Mouse (Mus musculus) left cerebral cortex, postnatal 36 days (tissue): Measurements from ENCODE around the gene Hcfc1. TPM values are rescaled to one million over a fixed set of nuclear protein-coding genes. Genes with fewer than 3 reads are reported as not detected.

Experiments
- DNase-seq, 2 experiments: peaks; one replicate each; pipeline ENCODE4 v3.0.0; 2021 to 2022; ENCODE audit warnings: low spot score in 2 of 2, mixed read lengths in 1 of 2
- intact Hi-C: fragments of 180-260 bp; cut with DNase I; formaldehyde crosslinking; loops from one replicate; pipeline ENCODE4 v1.15.1; 2025
- total RNA-seq, 2 experiments: library from RNA; stranded (reverse); gene quantifications; 2 replicates each; pipeline ENCODE4 v1.2.3; 2021

Gene Hcfc1
- total RNA-seq, 2 experiments from 2014 or later: 69.4 to 75.1 TPM

DNA sequence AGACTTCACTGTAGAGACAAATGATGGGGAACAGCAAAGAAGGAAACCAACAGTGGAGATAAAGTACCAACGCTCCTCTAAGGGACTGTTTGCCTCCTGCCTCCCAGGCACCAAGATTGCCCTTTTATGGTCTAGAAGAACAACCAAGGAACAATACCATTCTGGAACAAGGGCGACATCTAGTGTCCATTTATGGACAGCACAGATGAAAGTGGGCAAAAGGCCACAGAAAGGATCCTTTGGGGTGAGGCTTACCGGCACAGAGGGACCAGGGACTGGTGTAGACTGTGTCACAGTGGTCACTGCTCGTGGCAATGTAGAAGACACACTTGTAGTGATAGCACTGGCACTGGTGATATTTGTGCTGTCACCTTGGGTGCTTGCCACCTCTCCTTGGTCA is 17.5 kb downstream of the Hcfc1 start:
- DNase-seq: peak in 1 of 2 experiments; percentile 26
- intact Hi-C loops: no loop called here

DNA sequence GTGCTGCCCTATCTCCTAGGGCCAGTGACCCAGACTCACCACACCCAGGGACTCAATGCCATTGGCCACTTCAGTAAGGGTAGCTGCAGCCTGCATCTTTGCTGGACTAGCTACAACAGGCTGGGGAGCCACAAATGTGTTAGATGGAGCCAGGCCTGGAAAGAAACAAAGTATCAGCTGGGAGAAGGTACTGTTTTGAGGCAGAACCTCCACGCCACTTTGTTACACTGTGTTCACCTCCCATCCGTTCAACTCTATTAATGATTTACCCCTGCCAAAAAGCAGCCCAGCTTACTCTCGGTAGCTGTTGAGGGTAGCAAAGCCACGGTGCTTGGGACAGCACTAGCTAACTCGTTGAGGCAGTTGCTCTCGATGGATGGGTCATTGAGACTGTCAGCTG is 19.3 kb downstream of the Hcfc1 start:
- intact Hi-C loops: no loop called here
- no peak for DNase-seq

DNA sequence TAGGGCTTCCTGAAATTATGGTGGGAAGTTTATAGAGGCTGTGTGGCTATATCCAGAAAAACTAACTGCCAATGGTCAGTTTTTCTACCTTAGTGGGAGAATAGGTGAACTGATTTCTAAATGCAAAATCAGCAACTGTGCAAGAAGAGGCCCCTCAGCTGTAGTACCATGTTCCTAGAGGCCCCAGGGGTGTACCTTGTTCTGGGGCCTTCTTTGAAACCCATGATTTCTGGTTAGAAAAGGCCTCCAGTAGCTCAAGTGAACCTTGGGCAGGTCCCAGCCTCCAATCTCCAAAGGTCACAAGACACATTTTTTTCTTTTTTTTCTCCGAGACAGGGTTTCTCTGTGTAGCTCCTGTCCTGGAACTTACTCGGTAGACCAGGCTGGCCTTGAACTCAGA is 23.9 kb downstream of the Hcfc1 start:
- intact Hi-C loops: no loop called here
- DNase-seq: no peak

DNA sequence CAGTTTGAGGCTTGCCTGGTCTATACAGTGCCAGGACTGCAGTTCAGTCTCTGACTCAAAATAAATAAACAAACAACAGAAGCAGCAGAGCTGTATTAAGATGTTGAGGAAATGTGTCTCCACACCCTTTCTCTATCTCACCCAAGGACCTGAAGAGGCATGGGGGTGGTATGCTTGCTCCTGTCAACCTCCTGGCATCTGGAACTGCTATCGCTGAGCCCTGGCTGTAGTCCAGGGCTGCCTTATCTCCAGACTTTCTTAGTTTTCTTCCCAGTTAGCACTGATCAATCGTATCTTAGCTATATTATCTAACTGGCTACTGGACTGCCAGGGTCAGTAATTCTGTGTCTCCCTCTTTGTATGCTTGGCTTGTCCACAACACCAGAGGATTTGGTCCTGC is 24.3 kb downstream of the Hcfc1 start:
- intact Hi-C loops: no loop called here
- DNase-seq: no peak

DNA sequence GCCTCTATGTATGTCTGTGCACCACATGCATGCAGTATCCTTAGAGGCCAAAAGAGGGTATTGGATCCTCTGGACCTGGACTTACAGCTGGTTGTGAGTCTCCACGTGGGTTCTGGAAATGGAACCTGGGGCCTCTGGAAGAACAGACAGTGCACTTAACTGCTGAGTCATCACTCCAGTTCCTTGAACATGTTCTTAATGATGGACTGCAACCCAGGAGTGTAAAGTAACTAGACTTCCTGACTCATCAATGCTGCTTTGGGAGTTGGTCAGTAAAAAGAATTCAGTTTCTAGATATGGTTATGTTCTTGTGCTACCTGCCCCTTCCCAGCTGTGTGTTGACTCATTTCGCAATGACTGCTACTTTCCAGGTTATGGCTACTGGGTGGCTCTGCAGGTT is 34.3 kb downstream of the Hcfc1 start:
- no peak for DNase-seq

DNA sequence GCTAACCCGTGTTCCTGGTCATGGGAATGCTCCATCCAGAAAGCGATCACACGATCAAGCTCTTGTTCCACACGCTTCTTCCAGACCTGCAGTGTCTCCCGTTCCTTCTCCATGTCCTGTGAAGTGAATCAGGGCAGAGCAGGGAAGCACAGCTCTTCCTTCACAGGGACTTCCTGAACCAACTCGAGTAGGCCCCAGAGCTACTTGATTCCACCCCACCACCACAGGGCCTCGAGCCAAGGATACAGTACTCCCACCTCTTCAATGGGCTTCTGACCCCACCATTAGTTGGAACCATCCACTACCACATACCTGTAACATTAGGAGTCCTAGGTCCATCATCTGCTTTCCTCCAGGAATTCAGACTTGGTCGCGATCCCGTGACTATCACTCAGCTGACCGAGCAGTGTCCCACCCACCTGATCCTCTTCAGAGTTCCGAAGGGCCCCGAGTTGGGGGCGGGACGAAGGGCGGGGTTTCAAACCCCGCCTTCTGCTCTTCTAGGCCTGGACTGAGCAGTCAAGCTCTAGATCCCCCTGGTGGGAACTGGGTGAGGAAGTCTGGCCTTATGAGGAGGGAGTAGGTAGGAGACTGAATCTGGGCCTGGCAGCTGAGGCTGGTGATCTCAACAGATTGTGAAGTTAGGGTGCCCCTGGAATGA is 35.6 kb downstream of the Hcfc1 start, which contains the start of gene Renbp:
Renbp (minus strand) TSS at position 449 of the 661 bp plus-strand sequence.
- peak in 1 of 2 experiments; percentile 18 for DNase-seq
- intact Hi-C loops: no loop called here

More for the DNA sequence above, 34.3 kb downstream of the Hcfc1 start:
- intact Hi-C loops: no loop called here

DNA sequence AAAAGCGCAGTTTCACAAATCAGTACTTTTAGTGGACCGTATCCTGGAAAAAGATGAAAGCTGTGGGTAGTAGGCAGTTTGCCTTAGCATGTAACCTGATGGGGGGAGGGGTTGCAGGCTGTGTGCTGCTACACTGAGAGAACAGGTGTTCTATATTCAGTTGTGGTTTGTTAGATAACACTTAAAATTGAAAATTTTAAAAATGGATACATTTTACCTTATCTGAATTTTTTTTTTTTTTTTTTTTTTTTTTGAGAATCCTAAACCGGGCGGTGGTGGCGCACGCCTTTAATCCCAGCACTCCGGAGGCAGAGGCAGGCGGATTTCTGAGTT is 43.6 kb downstream of the Hcfc1 start:
- DNase-seq: no peak
- intact Hi-C loops: loop anchor here (5.0 kb wide), 1 partner anchor 135 kb away; the partner anchor contains the start of genes Idh3g and Ssr4

DNA sequence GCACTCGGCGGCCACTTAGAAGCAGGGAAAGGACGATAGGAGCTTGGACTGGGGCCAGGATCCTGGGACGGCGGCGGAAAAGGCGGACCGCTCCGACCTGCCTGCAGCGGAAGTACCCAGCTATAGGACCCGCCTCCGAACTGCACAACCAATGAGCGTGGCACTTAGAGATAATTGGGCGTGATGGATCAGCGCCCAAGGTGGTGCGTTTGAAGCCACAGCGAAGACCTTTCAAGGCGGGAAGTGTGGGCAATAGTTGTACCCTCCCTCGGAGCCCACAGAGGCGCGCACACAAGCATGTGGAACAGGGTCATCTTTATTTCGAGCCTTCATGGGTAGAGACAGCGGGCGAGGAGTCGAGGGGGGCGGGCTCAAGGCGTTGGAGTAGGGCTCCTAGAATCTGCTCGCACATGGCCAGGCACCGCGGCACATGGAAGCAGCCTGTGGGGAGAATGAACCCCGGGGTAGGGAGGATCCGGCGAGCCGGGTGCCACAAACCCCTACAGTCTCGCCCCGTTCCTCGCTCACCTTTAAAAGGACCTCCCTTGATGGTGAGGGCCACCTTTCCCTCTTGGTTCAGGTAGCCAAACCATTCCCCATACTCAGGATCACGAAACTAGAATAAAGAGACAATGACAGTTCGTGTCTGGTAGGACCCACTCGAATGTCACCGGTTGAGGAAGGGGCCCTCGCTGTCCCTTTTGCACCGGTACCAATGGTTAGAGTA is 44.2 kb downstream of the Hcfc1 start, which contains the start of the genes Arhgap4 and Naa10:
Arhgap4 (minus strand) TSS at position 48 of the 727 bp plus-strand sequence.
Naa10 (minus strand) TSS at position 122 of the 727 bp plus-strand sequence.
- DNase-seq: peak; percentile 84 to 87
- intact Hi-C loops: loop anchor here (5.0 kb wide), 1 partner anchor 135 kb away; the partner anchor contains the start of genes Idh3g and Ssr4

DNA sequence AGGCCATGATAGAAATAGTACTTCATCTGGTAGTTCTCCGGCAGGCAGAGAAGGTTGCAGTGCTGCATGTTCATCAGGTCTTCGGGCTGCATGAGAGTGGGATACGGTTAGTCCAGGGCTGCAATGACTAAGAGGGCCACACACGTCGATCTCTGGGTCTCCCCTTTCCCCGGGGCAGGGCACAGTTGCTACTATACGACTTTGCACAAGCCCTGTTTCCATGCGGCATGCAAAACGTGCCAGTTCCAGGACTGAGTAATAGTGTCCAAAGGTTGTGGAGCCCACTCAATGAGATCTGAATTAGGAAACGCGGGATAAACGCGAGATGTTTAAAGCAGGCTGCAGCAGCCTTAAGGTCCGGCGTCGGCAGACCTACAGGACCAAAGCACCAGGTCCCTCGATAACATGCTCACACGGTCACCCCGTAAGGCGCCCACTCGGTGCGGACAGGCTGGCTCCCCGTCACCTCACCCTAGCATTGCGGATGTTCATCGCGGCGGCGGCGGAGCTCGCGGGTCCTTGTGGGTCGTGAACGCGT is 44.8 kb downstream of the Hcfc1 start:
- peak in 1 of 2 experiments; percentile 8 for DNase-seq
- intact Hi-C loops: loop anchor here (5.0 kb wide), 1 partner anchor 134 kb away; the partner anchor contains the start of genes Idh3g and Ssr4

DNA sequence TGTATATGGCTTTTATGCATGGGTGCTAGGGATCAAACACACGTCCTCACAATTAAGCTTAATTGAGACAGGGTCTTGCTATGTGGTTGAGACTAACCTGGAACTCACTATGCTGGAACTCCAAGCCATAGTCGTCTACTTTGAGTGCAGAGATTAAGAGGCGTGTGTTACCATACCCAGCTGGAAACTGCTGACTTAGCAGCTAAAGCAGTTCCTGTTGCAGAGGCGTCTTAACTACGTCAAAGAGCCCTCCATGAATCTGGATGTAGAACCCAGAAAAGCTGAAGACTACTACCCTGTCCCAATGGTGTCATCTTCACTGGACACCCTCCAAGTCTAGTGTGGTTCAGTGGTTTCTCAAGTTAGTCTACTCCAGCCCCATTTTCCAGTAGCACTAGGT is 47.5 kb downstream of the Hcfc1 start:
- no peak for DNase-seq
- intact Hi-C loops: no loop called here

DNA sequence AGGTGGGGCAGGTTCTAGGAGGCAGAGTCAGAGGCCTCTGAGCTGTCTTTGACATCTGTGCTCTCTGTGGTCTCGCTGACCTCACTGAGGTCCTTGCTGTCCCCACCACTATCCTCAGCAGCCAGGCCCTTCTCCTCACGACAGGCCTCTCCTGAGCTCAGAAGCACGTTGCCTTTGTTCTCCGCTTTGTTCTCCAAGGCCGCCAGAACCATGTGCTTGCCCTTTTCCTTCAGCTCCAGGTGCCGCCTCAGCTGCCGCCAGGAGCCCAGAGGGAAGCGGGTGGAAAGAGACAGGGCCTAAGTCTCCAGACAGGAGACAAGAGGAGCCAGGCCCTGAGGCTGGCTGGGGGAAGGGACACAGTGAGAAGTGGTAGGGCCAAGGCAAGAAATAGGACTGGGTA is 49.2 kb downstream of the Hcfc1 start:
- intact Hi-C loops: no loop called here
- DNase-seq: no peak

DNA sequence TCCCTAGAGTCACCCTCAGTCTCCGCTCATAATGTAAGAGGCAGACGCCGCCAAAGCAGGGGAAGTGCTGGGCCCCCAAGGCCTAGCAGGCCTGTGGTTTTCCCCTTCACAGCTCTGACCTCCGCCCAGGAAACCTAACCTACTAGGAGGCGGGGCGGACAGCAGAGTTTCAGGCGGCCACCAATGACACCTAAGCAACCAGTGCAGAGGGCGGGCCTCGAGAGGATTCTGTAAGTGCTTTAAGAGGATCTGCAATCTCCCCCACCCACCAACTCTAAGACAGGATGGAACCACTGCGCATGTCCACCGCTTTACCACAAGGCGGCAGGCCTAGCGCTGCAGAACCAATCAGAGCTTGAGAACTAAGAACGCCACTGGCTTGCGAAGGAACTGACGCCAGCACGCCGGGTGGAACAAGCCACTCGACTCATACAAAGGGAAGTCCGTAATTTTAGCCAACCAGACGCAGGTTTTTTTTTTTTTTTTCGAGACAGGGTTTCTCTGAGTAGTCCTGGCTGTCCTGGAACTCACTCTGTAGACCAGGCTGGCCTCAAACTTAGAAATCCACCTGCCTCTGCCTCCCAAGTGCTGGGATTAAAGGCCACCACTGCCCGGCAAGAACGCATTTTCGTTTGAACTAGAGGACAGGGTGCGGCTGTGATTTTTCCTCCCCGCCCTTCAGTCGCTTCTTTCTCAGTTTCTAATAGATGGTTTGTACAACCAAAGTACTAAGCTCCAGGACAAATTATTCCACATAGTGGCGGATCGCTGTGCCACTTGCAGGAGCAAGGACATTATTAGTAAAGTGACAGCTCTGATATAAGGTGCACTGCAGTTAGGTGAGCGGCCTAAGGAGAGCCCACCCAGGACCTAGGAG is 51.1 kb downstream of the Hcfc1 start:
- peak; percentile 84 to 87 for DNase-seq
- intact Hi-C loops: no loop called here

DNA sequence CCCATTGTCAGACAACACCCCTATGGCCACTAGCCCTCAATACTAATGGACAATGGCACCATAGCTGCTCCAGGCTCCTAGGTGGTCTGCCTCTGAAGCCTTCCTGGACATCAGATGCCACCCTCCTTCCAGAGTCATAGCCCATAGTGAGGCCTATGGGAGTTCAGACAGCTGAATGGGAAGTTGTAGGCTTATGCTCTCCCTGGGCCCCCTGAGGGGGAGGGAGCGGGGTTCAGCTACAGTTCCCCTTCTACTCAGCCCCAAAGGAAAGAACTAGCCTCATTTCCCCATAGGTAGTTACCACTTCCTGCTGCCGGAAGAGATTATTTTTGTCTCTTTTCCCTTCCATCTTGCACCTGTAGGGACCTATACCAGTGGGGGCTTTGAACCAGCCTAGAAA is 54.6 kb downstream of the Hcfc1 start:
- intact Hi-C loops: no loop called here
- no peak for DNase-seq

DNA sequence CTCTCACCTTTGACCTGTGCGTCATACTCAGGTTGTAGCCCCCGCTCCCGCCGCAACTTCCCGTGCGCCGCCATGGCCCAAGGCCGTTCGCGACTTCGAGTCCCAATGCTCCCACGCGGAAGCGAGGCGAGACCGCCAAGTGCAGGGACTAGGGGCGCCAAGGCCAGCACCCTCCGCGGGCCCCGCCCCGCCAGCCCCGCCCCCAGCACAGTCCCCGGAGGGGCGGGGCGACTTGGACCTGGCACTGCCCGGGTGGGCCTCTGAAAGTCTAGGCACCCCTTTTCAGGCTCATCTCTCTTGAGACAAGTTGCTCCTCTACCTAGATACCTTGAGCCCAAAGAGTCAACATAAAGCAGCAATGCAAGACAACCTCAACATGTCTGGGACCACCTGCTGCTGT is 55.0 kb downstream of the Hcfc1 start:
- intact Hi-C loops: no loop called here
- DNase-seq: no peak

DNA sequence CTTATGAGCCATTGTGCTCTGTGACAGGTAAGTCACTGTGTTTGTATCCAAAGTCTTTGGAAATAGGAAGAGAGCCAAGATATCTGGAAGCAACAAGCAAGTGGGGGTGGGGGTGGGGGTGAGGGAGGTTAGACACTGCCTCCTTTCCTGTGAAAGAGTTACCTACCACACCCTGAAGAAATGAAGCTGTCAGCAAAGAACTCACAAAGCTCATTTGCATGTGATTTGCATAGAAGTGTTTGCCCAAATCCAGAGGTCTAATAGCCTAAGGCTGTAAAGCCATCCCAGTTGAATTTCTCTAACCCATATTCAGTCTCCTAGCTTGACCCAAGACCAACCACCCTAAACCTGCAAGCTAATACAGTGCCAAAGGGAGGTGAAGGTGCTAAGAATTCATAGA is 55.7 kb downstream of the Hcfc1 start:
- intact Hi-C loops: no loop called here
- DNase-seq: no peak

DNA sequence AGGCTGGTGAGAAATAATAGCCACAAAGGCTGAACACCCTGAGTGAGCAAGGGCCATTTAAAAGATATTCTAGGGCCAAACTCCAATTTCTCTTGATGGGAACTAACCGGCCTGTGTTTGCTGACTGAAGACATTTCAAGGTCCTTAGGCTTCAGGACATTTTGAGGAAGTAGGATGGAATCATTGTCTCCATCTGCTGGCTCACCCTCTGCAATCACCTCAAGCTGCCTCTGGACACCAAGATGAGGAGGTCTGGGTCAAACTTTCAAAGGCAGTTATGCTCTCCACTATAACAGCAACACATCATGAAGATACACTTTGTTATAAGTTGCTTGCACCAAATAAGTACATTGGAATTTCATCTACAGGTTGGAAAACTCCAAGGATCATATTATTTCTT is 56.1 kb downstream of the Hcfc1 start:
- intact Hi-C loops: no loop called here
- DNase-seq: no peak

DNA sequence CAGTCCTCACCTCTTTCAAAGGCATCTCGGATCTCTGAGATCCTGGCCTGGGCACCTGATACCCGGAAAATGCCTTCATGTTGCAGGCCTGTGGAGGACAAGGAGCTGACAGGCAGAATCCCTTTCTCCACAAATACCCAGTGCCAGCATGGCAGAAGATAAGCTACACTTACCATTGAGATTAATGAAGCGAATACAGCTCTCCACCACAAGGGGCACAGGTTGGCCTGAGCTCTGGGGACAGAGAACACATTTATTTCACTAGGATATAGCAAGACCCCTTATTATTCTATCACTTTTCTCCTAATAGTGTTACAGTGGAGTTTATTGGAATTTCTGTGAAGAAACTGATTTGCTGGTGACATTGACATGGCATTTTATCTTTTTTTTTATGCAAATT is 68.2 kb downstream of the Hcfc1 start:
- no peak for DNase-seq
- intact Hi-C loops: loop anchor here (5.0 kb wide), 2 partner anchors 101 to 181 kb away; partner anchors contain the start of genes Abcd1 and Bcap31

DNA sequence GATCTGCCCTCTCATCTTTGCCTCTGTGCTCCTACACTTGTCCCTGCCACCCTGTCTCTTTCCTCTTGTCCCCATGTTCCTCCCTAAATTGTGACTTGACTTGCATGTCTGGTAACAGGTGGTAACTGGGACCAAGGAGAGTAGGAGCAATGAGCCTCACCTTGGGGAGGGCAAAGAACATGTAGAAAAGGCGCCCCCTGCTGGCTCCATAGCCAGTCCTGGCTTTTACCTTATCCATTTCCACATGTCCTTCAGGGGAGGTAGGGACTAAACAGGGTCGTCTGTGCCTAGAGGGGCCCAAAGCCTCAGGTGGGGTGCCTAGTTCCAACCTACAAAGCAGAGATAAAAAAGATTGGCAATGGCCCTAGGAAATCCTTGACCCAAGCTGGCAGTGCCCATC is 70.4 kb downstream of the Hcfc1 start, which contains the start of gene L1cam:
L1cam (minus strand) TSS at position 387 of the 400 bp plus-strand sequence.
- DNase-seq: peak; percentile 19 to 39
- intact Hi-C loops: loop anchor here (5.0 kb wide), 2 partner anchors 98 to 178 kb away; partner anchors contain the start of genes Abcd1 and Bcap31

DNA sequence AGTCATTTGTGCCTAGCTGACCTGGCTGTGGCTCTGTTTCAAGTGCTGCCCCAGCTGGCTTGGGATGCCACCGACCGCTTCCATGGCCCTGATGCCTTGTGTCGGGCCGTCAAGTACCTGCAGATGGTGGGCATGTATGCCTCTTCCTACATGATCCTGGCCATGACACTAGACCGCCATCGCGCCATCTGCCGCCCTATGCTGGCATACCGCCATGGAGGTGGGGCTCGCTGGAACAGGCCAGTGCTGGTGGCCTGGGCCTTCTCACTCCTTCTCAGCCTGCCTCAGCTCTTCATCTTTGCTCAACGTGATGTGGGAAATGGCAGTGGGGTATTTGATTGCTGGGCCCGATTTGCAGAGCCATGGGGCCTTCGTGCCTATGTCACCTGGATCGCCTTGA is 73.3 kb downstream of the Hcfc1 start:
- DNase-seq: no peak
- intact Hi-C loops: no loop called here
